Mouse (Mus musculus): Measurements from ENCODE around the gene Mfrp.

DNA sequence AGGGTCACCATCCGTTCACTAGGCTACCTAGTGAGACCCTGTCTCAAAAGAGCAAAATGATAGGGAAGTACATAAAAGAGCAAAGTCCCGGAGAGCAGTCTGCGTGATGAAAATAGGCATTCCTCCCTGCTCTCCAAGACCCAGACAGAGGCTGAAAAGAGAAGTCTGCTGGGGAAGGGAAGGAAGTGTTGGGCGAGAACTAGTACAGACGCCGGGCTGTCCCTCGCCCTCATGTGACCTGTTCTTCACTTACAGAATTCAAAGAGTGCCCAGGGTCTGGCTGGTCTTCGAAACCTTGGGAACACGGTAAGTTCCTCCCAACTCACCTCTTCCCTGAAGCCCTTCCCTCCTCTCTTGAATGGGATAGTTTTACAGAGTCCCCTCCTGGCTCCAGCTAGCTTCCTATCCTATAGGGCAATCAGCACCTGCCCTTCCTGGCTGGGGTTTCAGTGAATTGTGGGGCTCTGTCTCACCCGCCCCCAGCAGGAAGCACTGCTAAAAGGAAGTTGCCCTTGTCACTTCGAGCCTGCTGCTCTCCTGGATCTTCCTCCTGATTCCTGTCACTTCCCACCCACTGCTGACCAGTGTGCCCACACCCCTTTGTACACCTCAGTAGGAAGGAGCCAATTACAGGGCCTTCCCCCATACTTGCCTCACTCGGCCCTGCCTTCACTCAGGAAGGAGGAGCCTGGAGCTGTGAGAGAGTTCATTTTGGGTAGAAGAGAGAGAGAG lies 12.5 kb upstream of the Mfrp start:
- TF ChIP-seq CTCF (IDR thresholded peaks at IDR 0.05; ENCODE audit: borderline replicate concordance, insufficient read depth, low read length) = no peak
- no peak for TF ChIP-seq POLR2A (IDR thresholded peaks at IDR 0.05; ENCODE audit: low read depth, low read length)

Measured in embryonic fibroblast, embryonic 13.5 days (primary cell).